In genomic region chrX:102018890-102019289, GRCm38 (mm10) we compare ENCODE assay signal across 11 mouse cellular contexts. TPM values are rescaled to one million over a fixed set of nuclear protein-coding genes. Genes with fewer than 3 reads are reported as not detected.
DNase-seq lines count a peak whose midpoint lies in the region; ATAC-seq and TF ChIP-seq lines count a peak whose summit lies in the region.
"Had no signal": no experiment of that assay in that cellular context is flagged by ENCODE, and none has a peak within 500 bp of the region (broad histone marks: within the 10 kb centered on the region; RNA-seq: fewer than 3 reads in every experiment).

No protein-coding gene starts in this region.

- no peak overlapping the region for H3K4me2 ChIP-seq in liver, postnatal 0 days (ENCODE audit: low read depth, low read length)
- no peak overlapping the region for H3K4me2 ChIP-seq in intestine, embryonic 14.5 days (ENCODE audit: low read length)
- H3K4me2 ChIP-seq in limb, embryonic 15.5 days = no peak overlapping the region

- peak overlapping the region; percentile 24; the same call in 1 of the 2 replicates for H3K4me3 ChIP-seq in heart, embryonic 10.5 days
- no peak overlapping the region for H3K4me3 ChIP-seq in liver, postnatal 0 days (ENCODE audit: low read depth, low read length)
- no peak overlapping the region for H3K4me3 ChIP-seq in intestine, embryonic 14.5 days (ENCODE audit: low read depth, low read length)
- H3K4me3 ChIP-seq in limb, embryonic 15.5 days = no peak overlapping the region

- no peak for ATAC-seq in liver, postnatal 0 days
- peak; percentile 89 for ATAC-seq in intestine, embryonic 14.5 days (replicated peaks; ENCODE audit: low FRiP score, low TSS enrichment, low read depth)
- ATAC-seq in limb, embryonic 15.5 days (ENCODE audit: insufficient number of reproducible peaks, low FRiP score, low TSS enrichment, low read depth) = no peak

- no peak overlapping the region for H3K9ac ChIP-seq in liver, postnatal 0 days (replicated peaks)
- H3K9ac ChIP-seq in intestine, embryonic 14.5 days (ENCODE audit: low read length) = no peak overlapping the region
- H3K9ac ChIP-seq in limb, embryonic 15.5 days = no peak overlapping the region

- TF ChIP-seq CTCF in liver, postnatal 0 days (IDR thresholded peaks at IDR 0.05; ENCODE audit: low read depth) = no peak

- H3K27me3 ChIP-seq in heart, embryonic 10.5 days (ENCODE audit: insufficient read depth, poor library complexity, severe bottlenecking) = peaks cover 65% of the 10 kb centered on the region; the same call in 1 of the 2 replicates
- no peaks in the 10 kb centered on the region for H3K27me3 ChIP-seq in liver, postnatal 0 days (ENCODE audit: insufficient read depth, low read length)
- peaks cover 8% of the 10 kb centered on the region; the same call in 1 of the 2 replicates for H3K27me3 ChIP-seq in intestine, embryonic 14.5 days (replicated peaks; ENCODE audit: control insufficient read depth, insufficient read depth, low read length)
- H3K27me3 ChIP-seq in limb, embryonic 15.5 days = peaks cover 33% of the 10 kb centered on the region

- WGBS in heart, embryonic 10.5 days = 27% methylated on average over 3 of the region's 3 CpGs
- 44% methylated on average over 3 of the region's 3 CpGs for WGBS in liver, postnatal 0 days (ENCODE audit: insufficient replicate concordance)
- WGBS in intestine, embryonic 14.5 days = 24% methylated on average over 3 of the region's 3 CpGs
- WGBS in limb, embryonic 15.5 days = 32% methylated on average over 3 of the region's 3 CpGs

- TF ChIP-seq EP300 in liver, postnatal 0 days (IDR thresholded peaks at IDR 0.05; ENCODE audit: low read depth) = no peak

- peak; percentile 84 for DNase-seq in heart, embryonic 10.5 days (ENCODE audit: low spot score)
- no peak for DNase-seq in heart, postnatal 25 days (ENCODE audit: low spot score)
- DNase-seq in liver = peak; percentile 15
- DNase-seq in liver, postnatal 0 days = no peak
- no peak for DNase-seq in intestine, embryonic 14.5 days (ENCODE audit: low spot score)
- no peak for DNase-seq in urinary bladder, postnatal 14 days (ENCODE audit: low spot score)
- DNase-seq in embryo, embryonic 11 days = no peak
- DNase-seq: adrenal gland, postnatal 36 days; gastrocnemius, postnatal 10 days; lung, adult 18-20 months had no signal

- H3K36me3 ChIP-seq in heart, embryonic 10.5 days = no peaks in the 10 kb centered on the region
- H3K36me3 ChIP-seq in liver, postnatal 0 days (replicated peaks; ENCODE audit: insufficient read depth, low read length) = no peaks in the 10 kb centered on the region
- H3K36me3 ChIP-seq in intestine, embryonic 14.5 days (ENCODE audit: control insufficient read depth, insufficient read depth, low read length) = no peaks in the 10 kb centered on the region
- no peaks in the 10 kb centered on the region for H3K36me3 ChIP-seq in limb, embryonic 15.5 days

- intact Hi-C loops in heart, postnatal 25 days (cut with DNase I) = no loop called here

- H3K4me1 ChIP-seq in heart, embryonic 10.5 days = peaks cover 40% of the 10 kb centered on the region
- H3K4me1 ChIP-seq in liver, postnatal 0 days (ENCODE audit: insufficient read depth) = no peaks in the 10 kb centered on the region
- H3K4me1 ChIP-seq in intestine, embryonic 14.5 days (replicated peaks; ENCODE audit: control insufficient read depth, insufficient read depth, low read length) = 0 out of 2 replicates have a peak, but pooled peaks cover 2% of the 10 kb centered on the region
- H3K4me1 ChIP-seq in limb, embryonic 15.5 days = peaks cover 4% of the 10 kb centered on the region; the same call in 1 of the 2 replicates

- H3K27ac ChIP-seq in heart, embryonic 10.5 days = peak overlapping the region; percentile 72; the same call in 1 of the 2 replicates
- no peak overlapping the region for H3K27ac ChIP-seq in liver, postnatal 0 days (ENCODE audit: low read depth)
- H3K27ac ChIP-seq in intestine, embryonic 14.5 days (ENCODE audit: low read depth) = peak overlapping the region; percentile 43; the same call in 1 of the 2 replicates
- H3K27ac ChIP-seq in limb, embryonic 15.5 days = 0 out of 2 replicates have a peak overlapping the region, but pooled peaks have one; percentile 40

- H3K9me3 ChIP-seq in heart, embryonic 10.5 days = no peaks in the 10 kb centered on the region
- no peaks in the 10 kb centered on the region for H3K9me3 ChIP-seq in liver, postnatal 0 days (ENCODE audit: low read length)
- H3K9me3 ChIP-seq in intestine, embryonic 14.5 days (ENCODE audit: control insufficient read depth, low read length) = no peaks in the 10 kb centered on the region
- no peaks in the 10 kb centered on the region for H3K9me3 ChIP-seq in limb, embryonic 15.5 days

RNA-seq across cellular contexts. Expression of gene Rtl5, which starts 52.2 kb away (rescaled TPM):
- polyA plus RNA-seq in heart, embryonic 10.5 days (2016; fragmentation: Nextera tagmentation; extraction: Ambion mirVana) = 0.92 and 1.1 TPM in 2 replicates
- 1 to 10 TPM; 1.4 to 1.8 TPM for total RNA-seq in heart, postnatal 25 days (2021)
- 0.22 and 0.32 TPM in 2 replicates for polyA plus RNA-seq in liver, postnatal 0 days (2015; fragmentation: Nextera tagmentation; extraction: Ambion mirVana)
- polyA plus RNA-seq in intestine, embryonic 14.5 days (2014; fragmentation: Nextera tagmentation; extraction: Ambion mirVana) = 1.9 and 2.2 TPM in 2 replicates
- polyA plus RNA-seq in limb, embryonic 15.5 days (2015; fragmentation: Nextera tagmentation; extraction: Ambion mirVana) = 1.8 and 2.2 TPM in 2 replicates

Comparison
In these comparisons a context has a peak if more than half of its experiments do, and no peak if none do; other contexts are left out.
1. DNase-seq: peak in heart, embryonic 10.5 days (single experiment) and liver (single experiment); none in heart, postnatal 25 days (single experiment), liver, postnatal 0 days (single experiment), intestine, embryonic 14.5 days (single experiment), urinary bladder, postnatal 14 days (single experiment) and embryo, embryonic 11 days (single experiment).